Mouse (Mus musculus): ENCODE data around the gene Tcf3. TPM values are rescaled to one million over a fixed set of nuclear protein-coding genes. Genes with fewer than 3 reads are reported as not detected.

The Tcf3 gene
- polyA plus RNA-seq, 2 experiments, result 129 to 191 TPM

- no peak for ATAC-seq (ENCODE audit: low FRiP score, low read depth)
- Histone ChIP-seq H3K4me3 (replicated peaks; ENCODE audit: low read length) (no peak overlapping the region), H3K36me3 (ENCODE audit: control insufficient read depth, insufficient read depth, low read length) (peaks cover 32% of the 10 kb centered on the region), H3K9ac (ENCODE audit: low read depth, low read length, severe bottlenecking) (no peak overlapping the region), H3K9me3 (ENCODE audit: control insufficient read depth, low read length) (no peaks in the 10 kb centered on the region), H3K4me2 (replicated peaks; ENCODE audit: low read depth, low read length, severe bottlenecking) (no peak overlapping the region), H3K27me3 (ENCODE audit: control insufficient read depth, insufficient read depth, low read length) (no peaks in the 10 kb centered on the region), H3K27ac (replicated peaks; ENCODE audit: low read depth, low read length) (no peak overlapping the region), H3K4me1 (ENCODE audit: control insufficient read depth, insufficient read depth, low read length) (peaks cover 19% of the 10 kb centered on the region)
- WGBS, result 93% methylated on average over 4 of the region's 4 CpGs
- DNase-seq (ENCODE audit: low spot score), result no peak
- TF ChIP-seq POLR2A (IDR thresholded peaks at IDR 0.05; ENCODE audit: borderline replicate concordance, extremely low read depth, insufficient read depth, insufficient read length), result no peak
Observed at GRCm38 (mm10) chr10:80403044-80403692, 30.3 kb downstream of the Tcf3 start.

- Histone ChIP-seq H3K4me1 (ENCODE audit: control insufficient read depth, insufficient read depth, low read length) (peaks cover 23% of the 10 kb centered on the region), H3K27me3 (ENCODE audit: control insufficient read depth, insufficient read depth, low read length) (no peaks in the 10 kb centered on the region), H3K9me3 (ENCODE audit: control insufficient read depth, low read length) (no peaks in the 10 kb centered on the region), H3K9ac (ENCODE audit: low read depth, low read length, severe bottlenecking) (0 out of 2 replicates have a peak overlapping the region, but pooled peaks have one; percentile 40), H3K36me3 (ENCODE audit: control insufficient read depth, insufficient read depth, low read length) (peaks cover 49% of the 10 kb centered on the region), H3K4me3 (replicated peaks; ENCODE audit: low read length) (peak overlapping the region; percentile 83), H3K27ac (replicated peaks; ENCODE audit: low read depth, low read length) (no peak overlapping the region; the same call in 1 of the 2 replicates), H3K4me2 (replicated peaks; ENCODE audit: low read depth, low read length, severe bottlenecking) (peak overlapping the region; percentile 53; the same call in 1 of the 2 replicates)
- 79% methylated on average over 4 of the region's 4 CpGs for WGBS
- DNase-seq (ENCODE audit: low spot score) (no peak), ATAC-seq (ENCODE audit: low FRiP score, low read depth) (no peak)
- no peak for TF ChIP-seq POLR2A (IDR thresholded peaks at IDR 0.05; ENCODE audit: borderline replicate concordance, extremely low read depth, insufficient read depth, insufficient read length)
Observed at GRCm38 (mm10) chr10:80400704-80401161, 32.7 kb downstream of the Tcf3 start.

GRCm38 (mm10) chr10:80399973-80400703 is 33.3 kb downstream of the Tcf3 start:
- WGBS, result 13% methylated on average over 17 of the region's 17 CpGs
- Histone ChIP-seq H3K27ac (replicated peaks; ENCODE audit: low read depth, low read length) (peak overlapping the region; percentile 70), H3K9me3 (ENCODE audit: control insufficient read depth, low read length) (no peaks in the 10 kb centered on the region), H3K4me1 (ENCODE audit: control insufficient read depth, insufficient read depth, low read length) (peaks cover 19% of the 10 kb centered on the region), H3K4me3 (replicated peaks; ENCODE audit: low read length) (peak overlapping the region; percentile 83), H3K9ac (ENCODE audit: low read depth, low read length, severe bottlenecking) (peak overlapping the region; percentile 40), H3K27me3 (ENCODE audit: control insufficient read depth, insufficient read depth, low read length) (no peaks in the 10 kb centered on the region), H3K4me2 (replicated peaks; ENCODE audit: low read depth, low read length, severe bottlenecking) (peak overlapping the region; percentile 53), H3K36me3 (ENCODE audit: control insufficient read depth, insufficient read depth, low read length) (peaks cover 55% of the 10 kb centered on the region)
- DNase-seq (ENCODE audit: low spot score), result no peak
- no peak for ATAC-seq (ENCODE audit: low FRiP score, low read depth)
- TF ChIP-seq POLR2A (IDR thresholded peaks at IDR 0.05; ENCODE audit: borderline replicate concordance, extremely low read depth, insufficient read depth, insufficient read length), result no peak

DNA sequence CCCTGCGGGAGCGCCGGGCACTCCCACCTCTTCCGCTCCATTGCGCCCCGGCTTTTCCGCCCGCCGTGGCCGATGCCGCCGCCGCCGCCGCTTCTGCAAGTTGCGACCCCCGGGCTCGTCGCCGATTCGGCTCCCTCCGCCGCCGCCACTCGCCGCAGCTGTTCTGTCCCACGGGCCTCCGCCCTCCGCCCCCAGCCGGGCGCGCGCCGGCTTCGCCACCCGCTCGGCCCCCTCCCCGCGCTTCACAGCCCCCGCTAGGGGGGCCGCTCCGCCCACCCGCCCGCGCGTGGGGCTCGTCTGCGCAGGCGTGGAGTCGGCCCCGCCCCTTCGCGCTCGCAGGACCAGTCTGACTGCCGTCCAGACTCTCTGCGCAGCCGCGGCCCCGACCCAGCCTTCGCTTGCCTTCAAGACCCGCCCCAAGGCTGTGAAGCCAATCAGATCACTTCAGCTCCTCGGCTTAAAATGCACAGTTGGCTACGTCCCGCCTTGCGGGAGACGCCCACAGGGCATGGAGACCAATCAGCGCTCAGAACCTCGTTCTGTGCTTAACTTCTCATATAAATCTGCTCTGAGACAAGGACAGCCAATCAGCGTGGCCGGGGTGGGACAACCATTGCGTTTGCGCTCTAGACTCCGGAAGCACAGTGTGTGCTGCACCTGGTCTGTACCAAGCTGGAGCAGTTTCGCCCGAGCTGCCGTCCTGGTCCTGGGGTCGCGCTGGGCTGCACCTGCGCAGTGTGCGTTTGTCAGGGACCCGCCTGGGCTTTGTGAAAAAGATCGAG is 34.1 kb downstream of the Tcf3 start, which contains the start of gene Mbd3:
Gene Mbd3 (minus strand): TSS at position 360 of the 782 bp plus-strand sequence.
- ATAC-seq (ENCODE audit: low FRiP score, low read depth), result peak; percentile 95
- Histone ChIP-seq H3K36me3 (ENCODE audit: control insufficient read depth, insufficient read depth, low read length) (peaks cover 63% of the 10 kb centered on the region), H3K4me2 (replicated peaks; ENCODE audit: low read depth, low read length, severe bottlenecking) (peak within 1 kb of the TSS; percentile 77), H3K9ac (ENCODE audit: low read depth, low read length, severe bottlenecking) (peak within 1 kb of the TSS; percentile 93), H3K9me3 (ENCODE audit: control insufficient read depth, low read length) (no peaks in the 10 kb centered on the region), H3K27me3 (ENCODE audit: control insufficient read depth, insufficient read depth, low read length) (no peaks in the 10 kb centered on the region), H3K4me1 (ENCODE audit: control insufficient read depth, insufficient read depth, low read length) (peaks cover 19% of the 10 kb centered on the region), H3K27ac (replicated peaks; ENCODE audit: low read depth, low read length) (peak within 1 kb of the TSS; percentile 98), H3K4me3 (replicated peaks; ENCODE audit: low read length) (peak within 1 kb of the TSS; percentile 83)
- peak; percentile 99 for DNase-seq (ENCODE audit: low spot score)
- 1% methylated on average over 73 of the region's 82 CpGs for WGBS
- TF ChIP-seq POLR2A (IDR thresholded peaks at IDR 0.05; ENCODE audit: borderline replicate concordance, extremely low read depth, insufficient read depth, insufficient read length), result peak; percentile 84; the same call in 1 of the 2 replicates

GRCm38 (mm10) chr10:80398719-80399190 is 34.7 kb downstream of the Tcf3 start:
- H3K9ac ChIP-seq (ENCODE audit: low read depth, low read length, severe bottlenecking), result peak overlapping the region; percentile 93
- peak overlapping the region; percentile 98 for H3K27ac ChIP-seq (replicated peaks; ENCODE audit: low read depth, low read length)
- peak; percentile 98 for DNase-seq (ENCODE audit: low spot score)
- H3K4me3 ChIP-seq (replicated peaks; ENCODE audit: low read length), result peak overlapping the region; percentile 83
- ATAC-seq (ENCODE audit: low FRiP score, low read depth), result peak; percentile 75
- no peaks in the 10 kb centered on the region for H3K27me3 ChIP-seq (ENCODE audit: control insufficient read depth, insufficient read depth, low read length)
- under 1% methylated on average over 46 of the region's 59 CpGs for WGBS
- peaks cover 19% of the 10 kb centered on the region for H3K4me1 ChIP-seq (ENCODE audit: control insufficient read depth, insufficient read depth, low read length)
- H3K36me3 ChIP-seq (ENCODE audit: control insufficient read depth, insufficient read depth, low read length), result peaks cover 66% of the 10 kb centered on the region
- H3K9me3 ChIP-seq (ENCODE audit: control insufficient read depth, low read length), result no peaks in the 10 kb centered on the region
- TF ChIP-seq POLR2A (IDR thresholded peaks at IDR 0.05; ENCODE audit: borderline replicate concordance, extremely low read depth, insufficient read depth, insufficient read length), result peak; percentile 55; the same call in 1 of the 2 replicates
- H3K4me2 ChIP-seq (replicated peaks; ENCODE audit: low read depth, low read length, severe bottlenecking), result peak overlapping the region; percentile 77
